Mouse (Mus musculus) ovary, adult 2 months (tissue): Measurements from ENCODE around the gene Cdc20. TPM values are rescaled to one million over a fixed set of nuclear protein-coding genes. Genes with fewer than 3 reads are reported as not detected.

Source experiments
- polyA plus RNA-seq: library from polyadenylated mRNA; depleted of rRNA; stranded (reverse); fragments of >200 nt; gene quantifications from 2 replicates; pipeline ENCODE4 v1.2.3, GENCODE M21; 2012; rRNA removed

The Cdc20 gene
- polyA plus RNA-seq = 38.7 and 71.9 TPM in 2 replicates

DNA sequence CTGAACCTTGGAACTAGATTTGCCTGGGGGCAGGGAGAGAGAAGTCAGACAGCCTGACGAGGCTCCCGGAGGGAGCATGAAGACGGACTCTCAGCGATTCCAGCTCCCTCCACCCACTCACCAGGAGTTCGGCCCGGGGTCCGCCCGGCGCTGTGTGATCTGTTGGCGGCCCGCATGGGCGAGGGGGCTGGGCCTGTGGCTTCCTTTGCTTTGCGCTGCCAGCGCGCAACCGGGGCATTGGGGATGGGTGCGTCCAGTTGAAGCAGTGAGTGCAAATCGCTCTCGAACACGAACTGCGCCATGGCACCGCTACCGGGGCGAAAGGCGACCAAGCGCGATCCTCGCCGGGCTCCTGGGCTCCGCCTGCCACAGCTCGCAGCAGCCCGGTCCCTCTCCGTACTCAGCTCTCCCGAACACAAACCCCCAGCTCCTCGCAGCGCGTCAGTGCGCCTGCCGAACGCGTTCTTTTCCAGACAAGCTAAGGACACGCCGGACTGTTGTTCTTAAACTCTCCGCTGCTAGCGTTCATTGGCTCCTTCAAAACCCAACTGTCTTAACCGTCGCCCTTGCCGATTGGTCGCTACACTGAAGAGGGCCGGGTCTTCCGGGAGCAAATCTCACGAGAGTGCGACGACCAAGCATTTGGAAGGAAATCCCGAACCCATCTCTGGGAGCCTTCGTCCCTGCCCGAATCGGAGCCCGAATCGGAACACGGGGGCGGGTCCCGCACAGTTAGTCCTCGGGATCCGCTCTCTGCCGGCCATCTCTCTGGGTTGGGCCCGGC lies at the start of gene Cdc20:
Cdc20 (minus strand) TSS at position 533 of the 784 bp plus-strand sequence.

DNA sequence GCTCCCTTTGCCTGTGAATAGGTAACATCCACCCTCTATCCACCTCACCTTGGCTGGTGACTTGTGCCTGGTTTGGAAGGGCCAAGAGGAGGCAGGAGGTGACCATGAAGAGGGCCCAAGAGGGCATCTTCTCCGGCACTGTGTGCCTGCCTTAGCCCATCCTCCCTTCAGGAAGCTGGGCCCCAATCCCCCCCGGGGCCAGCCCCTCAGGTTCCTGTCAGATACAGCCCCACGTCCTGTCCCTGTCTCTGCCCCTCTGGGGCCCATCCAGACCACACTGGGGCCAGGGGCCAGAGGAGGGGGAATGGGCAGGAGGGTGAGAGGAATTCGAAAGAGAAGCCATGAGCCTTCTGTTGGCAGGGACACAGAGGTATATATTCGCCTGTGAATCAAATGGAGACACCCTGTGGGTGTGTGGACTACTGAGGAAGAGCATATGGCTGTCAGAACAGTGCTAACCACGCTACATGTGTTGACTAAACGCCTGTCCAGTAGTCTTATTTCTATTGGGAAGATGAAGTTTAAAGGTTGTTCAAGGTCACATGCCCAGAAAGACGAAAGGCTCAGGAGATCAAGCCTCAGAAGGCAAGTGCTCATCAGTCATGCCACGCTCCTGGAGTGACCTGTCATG lies 20.3 kb upstream of the Cdc20 start, which contains the start of gene Mpl:
Mpl (minus strand) TSS at position 169 of the 631 bp plus-strand sequence.

DNA sequence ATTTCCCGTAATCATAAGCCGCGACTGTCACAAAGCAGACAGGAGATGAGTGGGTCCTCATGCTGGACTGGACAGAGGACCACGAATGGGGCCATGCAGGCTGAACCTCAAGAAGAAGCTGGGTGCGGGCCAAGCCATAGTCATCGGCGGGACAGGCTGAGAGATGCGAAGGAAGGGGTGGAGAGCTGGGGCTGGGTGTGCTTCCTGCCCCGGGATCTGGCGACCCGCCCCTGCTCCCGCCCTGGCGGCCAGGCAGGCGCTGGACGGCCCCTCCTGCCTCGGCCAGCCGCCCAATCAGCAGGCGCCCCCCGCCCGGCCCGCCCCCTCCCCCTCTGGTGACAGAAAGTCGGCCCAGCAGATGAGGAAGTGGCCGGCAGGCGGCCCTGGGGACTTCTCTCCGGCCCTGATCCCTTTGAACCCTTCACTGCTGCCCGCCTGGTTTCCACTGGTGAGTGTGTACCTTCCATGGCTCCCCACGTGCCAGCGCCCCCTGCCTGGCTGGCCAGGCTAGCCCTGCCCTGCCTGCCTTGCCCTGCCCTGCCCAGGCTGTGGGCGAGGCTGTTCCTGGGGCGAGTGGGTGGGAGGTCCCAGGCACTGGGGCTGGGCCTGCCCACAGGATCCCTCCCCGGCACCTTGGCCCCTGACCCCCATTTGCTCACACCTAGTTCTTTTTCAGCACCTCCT lies 9.2 kb downstream of the Cdc20 start, which contains the start of gene Elovl1:
Elovl1 (plus strand) TSS at position 326 of the 684 bp plus-strand sequence.

GRCm38 (mm10) chr4:118409142-118409900 lies 27.8 kb downstream of the Cdc20 start, which contains the start of the genes Szt2 and Med8:
Gene Szt2 (minus strand): TSS chr4:118409273.
Gene Med8 (plus strand): TSS chr4:118409337.

Other genes with a start within 250 kb of the Cdc20 start
- gene Ptprf, start 145.9 kb downstream of the Cdc20 start, polyA plus RNA-seq = 139 and 147 TPM in 2 replicates
- 39.0 and 47.1 TPM in 2 replicates for gene Szt2, start 28.1 kb downstream of the Cdc20 start, polyA plus RNA-seq
- gene Med8, start 28.0 kb downstream of the Cdc20 start, polyA plus RNA-seq = 22.4 and 28.4 TPM in 2 replicates
- 195 and 237 TPM in 2 replicates for gene Elovl1, start 9.3 kb downstream of the Cdc20 start, polyA plus RNA-seq
- gene Mpl, start 20.2 kb upstream of the Cdc20 start, polyA plus RNA-seq = 0.09 and 0.16 TPM in 2 replicates
- 62.5 and 72.4 TPM in 2 replicates for gene Tie1, start 52.7 kb upstream of the Cdc20 start, polyA plus RNA-seq
- 10.5 and 10.7 TPM in 2 replicates for gene 2610528J11Rik, start 89.6 kb upstream of the Cdc20 start, polyA plus RNA-seq
- gene Tmem125, start 106.7 kb upstream of the Cdc20 start, polyA plus RNA-seq = 16.5 and 17.4 TPM in 2 replicates
- gene Cfap57, start 183.4 kb upstream of the Cdc20 start, polyA plus RNA-seq = 1.4 TPM in 2 replicates
- 23.4 and 28.9 TPM in 2 replicates for gene Ebna1bp2, start 183.4 kb upstream of the Cdc20 start, polyA plus RNA-seq
- gene Olfr62, start 221.6 kb upstream of the Cdc20 start, polyA plus RNA-seq = not detected in 2 replicates